Mouse (Mus musculus): ENCODE measurements around the gene Akap8. TPM values are rescaled to one million over a fixed set of nuclear protein-coding genes. Genes with fewer than 3 reads are reported as not detected.

Akap8 gene
- polyA plus RNA-seq (2015; fragmentation: Nextera tagmentation; extraction: Ambion mirVana): 92.9 and 100 TPM in 2 replicates

GRCm38 (mm10) chr17:32320597-32321389, at the start of gene Akap8:
Akap8 (minus strand) TSS chr17:32321238.
- Histone ChIP-seq H3K9me3 (ENCODE audit: control insufficient read depth, low read length) (no peaks in the 10 kb centered on the region), H3K9ac (ENCODE audit: low read length) (peak within 1 kb of the TSS; percentile 86), H3K4me2 (ENCODE audit: low read depth, low read length) (peak within 1 kb of the TSS; percentile 94), H3K27ac (ENCODE audit: low read length) (peak within 1 kb of the TSS; percentile 95), H3K27me3 (ENCODE audit: control insufficient read depth, insufficient read depth, low read depth, low read length) (no peaks in the 10 kb centered on the region), H3K4me1 (replicated peaks; ENCODE audit: control insufficient read depth, insufficient read depth, low read length) (peaks cover 16% of the 10 kb centered on the region), H3K36me3 (ENCODE audit: control insufficient read depth, insufficient read depth, low read length) (peaks cover 29% of the 10 kb centered on the region), H3K4me3 (ENCODE audit: low read length) (peak within 1 kb of the TSS; percentile 97)
- peak; percentile 99 for ATAC-seq (ENCODE audit: low read depth)
- 0% methylated on average over 83 of the region's 83 CpGs for WGBS

DNA sequence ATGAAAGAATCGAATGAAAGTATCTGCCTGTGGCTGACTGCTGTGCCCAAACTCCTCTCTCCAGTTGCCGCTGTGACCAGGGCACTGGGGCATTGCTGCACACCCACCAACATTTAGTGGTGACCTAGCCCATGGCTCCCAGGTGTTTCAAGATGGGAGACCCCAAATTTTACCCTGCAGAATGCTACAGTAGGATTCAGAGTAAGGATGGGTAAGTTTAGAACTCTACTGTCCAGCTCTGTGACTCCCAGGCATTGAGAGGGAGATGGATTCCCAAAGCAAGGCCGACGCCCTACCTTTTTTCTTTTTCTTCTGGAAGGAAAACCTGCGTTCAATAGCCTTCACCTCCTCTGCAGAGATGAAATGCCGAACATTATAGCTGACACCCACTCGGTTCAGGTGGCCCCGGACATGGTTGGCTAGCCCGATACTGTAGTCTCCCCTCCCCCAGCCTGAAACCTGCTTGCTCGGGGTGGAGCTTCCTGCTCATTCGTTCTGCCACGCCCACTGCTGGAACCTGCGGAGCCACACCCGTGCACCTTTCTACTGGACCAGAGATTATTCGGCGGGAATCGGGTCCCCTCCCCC, 48.0 kb upstream of the Akap8 start:
- Histone ChIP-seq H3K4me3 (ENCODE audit: low read length) (peak overlapping the region; percentile 50), H3K9me3 (ENCODE audit: control insufficient read depth, low read length) (no peaks in the 10 kb centered on the region), H3K27ac (ENCODE audit: low read length) (peak overlapping the region; percentile 68; the same call in 1 of the 2 replicates), H3K4me1 (replicated peaks; ENCODE audit: control insufficient read depth, insufficient read depth, low read length) (peaks cover 11% of the 10 kb centered on the region), H3K4me2 (ENCODE audit: low read depth, low read length) (peak overlapping the region; percentile 52), H3K36me3 (ENCODE audit: control insufficient read depth, insufficient read depth, low read length) (no peaks in the 10 kb centered on the region), H3K27me3 (ENCODE audit: control insufficient read depth, insufficient read depth, low read depth, low read length) (no peaks in the 10 kb centered on the region), H3K9ac (ENCODE audit: low read length) (peak overlapping the region; percentile 65)
- ATAC-seq (ENCODE audit: low read depth): peak; percentile 32; the same call in 1 of the 2 replicates
- WGBS: 20% methylated on average over 10 of the region's 17 CpGs

GRCm38 (mm10) chr17:32367706-32368105, 46.7 kb upstream of the Akap8 start:
- ATAC-seq (ENCODE audit: low read depth): no peak
- Histone ChIP-seq H3K36me3 (ENCODE audit: control insufficient read depth, insufficient read depth, low read length) (no peaks in the 10 kb centered on the region), H3K9ac (ENCODE audit: low read length) (no peak overlapping the region), H3K4me2 (ENCODE audit: low read depth, low read length) (no peak overlapping the region), H3K9me3 (ENCODE audit: control insufficient read depth, low read length) (no peaks in the 10 kb centered on the region), H3K4me3 (ENCODE audit: low read length) (no peak overlapping the region), H3K27me3 (ENCODE audit: control insufficient read depth, insufficient read depth, low read depth, low read length) (no peaks in the 10 kb centered on the region), H3K4me1 (replicated peaks; ENCODE audit: control insufficient read depth, insufficient read depth, low read length) (peaks cover 18% of the 10 kb centered on the region), H3K27ac (ENCODE audit: low read length) (no peak overlapping the region)
- WGBS: 82% methylated on average over 11 of the region's 11 CpGs

DNA sequence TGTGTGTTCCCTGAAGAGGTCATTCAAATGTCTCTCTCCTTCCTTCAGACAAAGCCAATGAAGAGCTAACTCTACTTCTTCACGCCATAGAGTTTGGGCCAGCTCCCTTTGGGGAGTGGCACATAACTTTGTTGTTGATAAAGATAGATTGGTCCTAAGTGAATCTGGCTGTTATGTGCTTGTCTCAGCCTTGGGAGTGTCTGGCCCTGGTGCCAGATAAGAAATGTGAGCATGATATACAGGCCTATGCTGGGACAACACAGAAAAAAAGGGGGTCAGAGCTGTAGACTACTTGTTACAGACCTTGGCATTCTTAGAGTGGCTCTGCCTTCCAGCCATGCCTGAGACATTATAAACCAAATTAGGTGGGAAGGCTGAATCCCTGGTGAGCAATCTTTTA, 44.3 kb upstream of the Akap8 start:
- no peak overlapping the region for H3K4me3 ChIP-seq (ENCODE audit: low read length)
- no peak overlapping the region for H3K4me2 ChIP-seq (ENCODE audit: low read depth, low read length)
- ATAC-seq (ENCODE audit: low read depth): no peak
- 47% methylated on average over 1 of the region's 1 CpGs for WGBS
- H3K36me3 ChIP-seq (ENCODE audit: control insufficient read depth, insufficient read depth, low read length): peaks cover 14% of the 10 kb centered on the region
- H3K27ac ChIP-seq (ENCODE audit: low read length): no peak overlapping the region
- peaks cover 22% of the 10 kb centered on the region for H3K4me1 ChIP-seq (replicated peaks; ENCODE audit: control insufficient read depth, insufficient read depth, low read length)
- no peaks in the 10 kb centered on the region for H3K9me3 ChIP-seq (ENCODE audit: control insufficient read depth, low read length)
- no peaks in the 10 kb centered on the region for H3K27me3 ChIP-seq (ENCODE audit: control insufficient read depth, insufficient read depth, low read depth, low read length)
- no peak overlapping the region for H3K9ac ChIP-seq (ENCODE audit: low read length)

DNA sequence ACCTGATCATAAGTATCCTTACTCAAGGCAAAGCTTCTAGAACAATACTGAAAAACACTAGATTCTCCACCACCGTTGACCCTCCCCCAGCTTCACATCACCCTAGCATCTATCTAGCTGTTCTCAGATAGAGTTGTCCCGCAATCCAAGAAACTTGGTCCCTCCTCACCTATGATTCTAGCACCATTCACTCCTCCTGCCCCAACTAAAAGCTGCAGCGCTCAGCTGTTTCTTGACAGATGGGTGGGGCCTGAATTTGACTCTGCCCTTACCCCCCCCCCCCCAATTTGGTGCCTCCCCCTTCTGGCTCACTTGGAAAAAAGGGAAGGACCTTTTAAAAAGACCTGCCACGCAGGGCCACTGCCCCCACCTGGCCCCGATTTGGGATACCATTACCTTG, 43.8 kb upstream of the Akap8 start:
- H3K27ac ChIP-seq (ENCODE audit: low read length): peak overlapping the region; percentile 69
- H3K9me3 ChIP-seq (ENCODE audit: control insufficient read depth, low read length): no peaks in the 10 kb centered on the region
- peaks cover 22% of the 10 kb centered on the region for H3K4me1 ChIP-seq (replicated peaks; ENCODE audit: control insufficient read depth, insufficient read depth, low read length)
- ATAC-seq (ENCODE audit: low read depth): no peak; the same call in 1 of the 2 replicates
- H3K9ac ChIP-seq (ENCODE audit: low read length): peak overlapping the region; percentile 63; the same call in 1 of the 2 replicates
- H3K27me3 ChIP-seq (ENCODE audit: control insufficient read depth, insufficient read depth, low read depth, low read length): no peaks in the 10 kb centered on the region
- WGBS: 45% methylated on average over 5 of the region's 5 CpGs
- peak overlapping the region; percentile 80 for H3K4me3 ChIP-seq (ENCODE audit: low read length)
- peak overlapping the region; percentile 59 for H3K4me2 ChIP-seq (ENCODE audit: low read depth, low read length)
- peaks cover 17% of the 10 kb centered on the region for H3K36me3 ChIP-seq (ENCODE audit: control insufficient read depth, insufficient read depth, low read length)

DNA sequence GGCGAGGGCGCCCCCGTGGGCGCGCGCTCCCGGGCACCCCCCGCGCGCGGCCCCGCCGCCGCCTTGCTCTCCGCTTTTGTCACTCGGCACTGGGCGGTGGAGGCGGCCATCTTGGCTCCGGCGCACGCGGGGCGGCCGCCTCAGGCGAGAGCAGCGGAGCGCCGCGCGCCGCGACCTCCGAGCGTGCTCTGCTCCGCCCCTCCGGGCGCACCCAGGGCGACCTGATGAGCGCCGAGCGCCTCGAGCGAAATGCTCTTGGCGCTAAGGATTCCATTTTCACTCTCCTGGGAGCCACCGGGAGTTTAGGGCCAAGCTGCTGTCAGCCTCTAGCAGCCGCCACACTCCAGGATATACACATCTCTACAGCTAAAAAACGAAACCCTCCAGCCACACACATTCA, 43.3 kb upstream of the Akap8 start:
- peaks cover 22% of the 10 kb centered on the region for H3K4me1 ChIP-seq (replicated peaks; ENCODE audit: control insufficient read depth, insufficient read depth, low read length)
- peak overlapping the region; percentile 80 for H3K4me3 ChIP-seq (ENCODE audit: low read length)
- H3K27me3 ChIP-seq (ENCODE audit: control insufficient read depth, insufficient read depth, low read depth, low read length): no peaks in the 10 kb centered on the region
- H3K27ac ChIP-seq (ENCODE audit: low read length): peak overlapping the region; percentile 69
- no peaks in the 10 kb centered on the region for H3K9me3 ChIP-seq (ENCODE audit: control insufficient read depth, low read length)
- ATAC-seq (ENCODE audit: low read depth): peak; percentile 96
- H3K9ac ChIP-seq (ENCODE audit: low read length): peak overlapping the region; percentile 92
- H3K36me3 ChIP-seq (ENCODE audit: control insufficient read depth, insufficient read depth, low read length): peaks cover 20% of the 10 kb centered on the region
- WGBS: 0% methylated on average over 39 of the region's 47 CpGs
- H3K4me2 ChIP-seq (ENCODE audit: low read depth, low read length): peak overlapping the region; percentile 59

DNA sequence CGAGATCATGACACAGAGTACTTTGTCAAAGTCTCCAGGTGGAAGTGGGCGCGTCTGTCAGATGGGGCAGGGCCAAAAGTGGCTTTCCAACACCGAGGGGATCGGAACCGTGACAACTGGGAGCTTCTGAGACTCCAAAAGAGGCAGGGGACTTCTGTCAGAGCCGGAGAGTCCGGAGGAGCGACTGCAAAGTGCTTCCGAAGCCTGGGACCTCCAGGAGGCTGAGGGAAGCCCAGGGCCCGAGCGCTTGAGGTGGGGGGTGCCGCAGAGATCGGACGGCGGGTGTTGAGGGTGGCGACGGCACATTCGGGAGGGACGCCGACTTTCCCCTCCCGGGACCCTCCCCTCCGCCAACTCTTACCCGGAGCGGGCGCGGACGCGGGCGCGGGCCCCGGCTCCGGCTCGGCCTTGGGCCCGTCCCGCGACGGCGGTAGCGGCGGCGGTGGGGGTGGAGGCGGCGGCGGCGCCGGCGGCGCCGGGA, 42.8 kb upstream of the Akap8 start:
- peak; percentile 48 for ATAC-seq (ENCODE audit: low read depth)
- H3K4me1 ChIP-seq (replicated peaks; ENCODE audit: control insufficient read depth, insufficient read depth, low read length): peaks cover 22% of the 10 kb centered on the region
- peak overlapping the region; percentile 80 for H3K4me3 ChIP-seq (ENCODE audit: low read length)
- WGBS: under 1% methylated on average over 33 of the region's 50 CpGs
- H3K27ac ChIP-seq (ENCODE audit: low read length): peak overlapping the region; percentile 59
- no peaks in the 10 kb centered on the region for H3K9me3 ChIP-seq (ENCODE audit: control insufficient read depth, low read length)
- no peaks in the 10 kb centered on the region for H3K27me3 ChIP-seq (ENCODE audit: control insufficient read depth, insufficient read depth, low read depth, low read length)
- H3K4me2 ChIP-seq (ENCODE audit: low read depth, low read length): peak overlapping the region; percentile 93
- H3K9ac ChIP-seq (ENCODE audit: low read length): peak overlapping the region; percentile 92
- H3K36me3 ChIP-seq (ENCODE audit: control insufficient read depth, insufficient read depth, low read length): peaks cover 25% of the 10 kb centered on the region

GRCm38 (mm10) chr17:32362686-32363085, 41.6 kb upstream of the Akap8 start:
- peak overlapping the region; percentile 80 for H3K4me3 ChIP-seq (ENCODE audit: low read length)
- 77% methylated on average over 4 of the region's 4 CpGs for WGBS
- no peaks in the 10 kb centered on the region for H3K27me3 ChIP-seq (ENCODE audit: control insufficient read depth, insufficient read depth, low read depth, low read length)
- H3K27ac ChIP-seq (ENCODE audit: low read length): no peak overlapping the region
- ATAC-seq (ENCODE audit: low read depth): no peak
- H3K9me3 ChIP-seq (ENCODE audit: control insufficient read depth, low read length): no peaks in the 10 kb centered on the region
- peak overlapping the region; percentile 93 for H3K4me2 ChIP-seq (ENCODE audit: low read depth, low read length)
- H3K36me3 ChIP-seq (ENCODE audit: control insufficient read depth, insufficient read depth, low read length): peaks cover 34% of the 10 kb centered on the region
- H3K9ac ChIP-seq (ENCODE audit: low read length): peak overlapping the region; percentile 92
- peaks cover 17% of the 10 kb centered on the region for H3K4me1 ChIP-seq (replicated peaks; ENCODE audit: control insufficient read depth, insufficient read depth, low read length)

- Histone ChIP-seq H3K4me2 (ENCODE audit: low read depth, low read length) (no peak overlapping the region), H3K4me3 (ENCODE audit: low read length) (no peak overlapping the region), H3K27ac (ENCODE audit: low read length) (no peak overlapping the region), H3K4me1 (replicated peaks; ENCODE audit: control insufficient read depth, insufficient read depth, low read length) (peaks cover 14% of the 10 kb centered on the region), H3K9ac (ENCODE audit: low read length) (no peak overlapping the region), H3K9me3 (ENCODE audit: control insufficient read depth, low read length) (no peaks in the 10 kb centered on the region), H3K27me3 (ENCODE audit: control insufficient read depth, insufficient read depth, low read depth, low read length) (no peaks in the 10 kb centered on the region), H3K36me3 (ENCODE audit: control insufficient read depth, insufficient read depth, low read length) (peaks cover 59% of the 10 kb centered on the region)
- 90% methylated on average over 10 of the region's 18 CpGs for WGBS
- ATAC-seq (ENCODE audit: low read depth): no peak
Measured at GRCm38 (mm10) chr17:32359928-32360327, 38.9 kb upstream of the Akap8 start.
